Mouse (Mus musculus) kidney, adult 2 months (tissue): ENCODE results near the gene Selenon.

Experiments
- CTCF ChIP-seq: fragments of 200-500 bp; conservative IDR thresholded peaks from 2 replicates; pipeline ENCODE4 v1.5.1; 2011; ENCODE audit warnings: low read depth, mild to moderate bottlenecking, control low read depth, low read length, moderate library complexity, mixed read lengths; ENCODE audit not compliant: insufficient read depth, insufficient read length
- POLR2A ChIP-seq: fragments of 200-500 bp; IDR thresholded peaks from one replicate; pipeline ENCODE4 v1.6.1; 2011; ENCODE audit warnings: low read depth, low read length, control low read depth

- no peak for TF ChIP-seq POLR2A
- TF ChIP-seq CTCF: no peak
These were observed 8.7 kb upstream of the Selenon start for GRCm38 (mm10) chr4:134560699-134561098.
